Mouse (Mus musculus) limb, embryonic 12.5 days (tissue): ENCODE results near the gene Tgfb1i1. TPM values are rescaled to one million over a fixed set of nuclear protein-coding genes. Genes with fewer than 3 reads are reported as not detected.

ENCODE experiments used
- ATAC-seq: fragments of 200-750 bp; cut with Nextera tagmentation; 2 replicates; pipeline ENCODE4 v1.8.0; 2017; ENCODE audit warnings: low read depth, moderate TSS enrichment; ENCODE audit not compliant: insufficient number of reproducible peaks, insufficient read depth, low FRiP score, low TSS enrichment
- H3K27ac ChIP-seq: fragments of 300-500 bp; sonication (generic); 2 replicates; pipeline ENCODE4 v1.5.1; 2016; ENCODE audit warnings: mild to moderate bottlenecking, moderate library complexity
- H3K27me3 ChIP-seq: fragments of 300-500 bp; sonication (generic); 2 replicates; pipeline ENCODE4 v1.6.1; 2016; ENCODE audit warnings: mild to moderate bottlenecking, moderate library complexity
- H3K36me3 ChIP-seq: fragments of 300-500 bp; sonication (generic); 2 replicates; pipeline ENCODE4 v1.6.1; 2016; ENCODE audit warnings: mild to moderate bottlenecking, moderate library complexity
- H3K4me1 ChIP-seq: fragments of 300-500 bp; sonication (generic); replicated peaks from 2 replicates; pipeline ENCODE4 v1.6.1; 2016
- H3K4me2 ChIP-seq: fragments of 300-500 bp; sonication (generic); 2 replicates; pipeline ENCODE4 v1.6.1; 2016; ENCODE audit warnings: mild to moderate bottlenecking, moderate library complexity
- H3K4me3 ChIP-seq: fragments of 300-500 bp; sonication (generic); replicated peaks from 2 replicates; pipeline ENCODE4 v1.5.1; 2016; ENCODE audit warnings: mild to moderate bottlenecking
- H3K9ac ChIP-seq: fragments of 300-500 bp; sonication (generic); replicated peaks from 2 replicates; pipeline ENCODE4 v1.6.1; 2016; ENCODE audit warnings: mild to moderate bottlenecking, moderate library complexity
- H3K9me3 ChIP-seq: fragments of 300-500 bp; sonication (generic); 2 replicates; pipeline ENCODE4 v1.6.1; 2016; ENCODE audit warnings: mild to moderate bottlenecking, moderate library complexity
- WGBS: fragments of 180-500 bp; shearing (Covaris S2); methylation state at CpG from one replicate; pipeline ENCODE4 v1.1.7; 2016; 5-methylcytosine and 5-hydroxymethylcytosine counted together
- polyA plus RNA-seq: library from polyadenylated mRNA; unstranded; fragments of >200 nt; fragmentation: Nextera tagmentation; extraction: Ambion mirVana; gene quantifications from 2 replicates; pipeline ENCODE4 v1.2.1, GENCODE M21; 2016

Tgfb1i1 gene
- polyA plus RNA-seq, 1 experiment from 2014 or later: 22.3 TPM

DNA sequence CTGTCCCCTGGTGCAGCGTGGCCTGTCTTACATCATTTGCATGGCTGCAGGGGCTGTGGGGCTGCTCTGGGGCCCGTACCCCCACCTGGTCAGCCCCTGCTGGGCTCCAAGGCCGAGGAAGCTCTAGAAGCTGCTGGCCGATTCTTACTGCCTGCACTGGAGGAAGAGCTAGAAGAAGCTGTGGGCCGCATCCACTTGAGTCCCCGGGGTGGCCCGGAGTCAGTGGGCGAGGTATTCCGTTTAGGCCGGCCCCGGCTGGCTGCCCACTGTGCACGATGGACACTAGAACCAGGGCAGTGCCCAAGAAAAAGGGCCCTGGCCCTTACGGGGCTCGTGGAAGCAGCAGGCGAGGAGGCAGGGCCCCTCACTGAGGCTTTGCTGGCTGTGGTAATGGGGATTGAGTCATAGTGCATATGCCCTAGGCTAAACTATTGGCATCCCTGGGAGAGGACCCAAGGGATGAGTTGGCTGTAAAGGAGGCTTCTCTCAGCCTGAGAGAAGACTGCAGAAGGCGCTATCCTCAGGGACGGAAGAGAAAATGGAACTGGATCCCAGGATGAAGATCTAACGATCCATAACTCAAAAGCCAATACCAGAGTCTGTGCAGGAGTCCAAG, 2.1 kb upstream of the Tgfb1i1 start:
- 91% methylated on average over 18 of the region's 18 CpGs for WGBS
- H3K4me1 ChIP-seq: peaks cover 16% of the 10 kb centered on the region
- H3K27ac ChIP-seq: no peak overlapping the region
- H3K4me3 ChIP-seq: no peak overlapping the region
- H3K36me3 ChIP-seq: peaks cover 58% of the 10 kb centered on the region
- H3K27me3 ChIP-seq: peaks cover 10% of the 10 kb centered on the region; the same call in 1 of the 2 replicates
- no peaks in the 10 kb centered on the region for H3K9me3 ChIP-seq
- H3K4me2 ChIP-seq: no peak overlapping the region
- no peak overlapping the region for H3K9ac ChIP-seq
- ATAC-seq: no peak

DNA sequence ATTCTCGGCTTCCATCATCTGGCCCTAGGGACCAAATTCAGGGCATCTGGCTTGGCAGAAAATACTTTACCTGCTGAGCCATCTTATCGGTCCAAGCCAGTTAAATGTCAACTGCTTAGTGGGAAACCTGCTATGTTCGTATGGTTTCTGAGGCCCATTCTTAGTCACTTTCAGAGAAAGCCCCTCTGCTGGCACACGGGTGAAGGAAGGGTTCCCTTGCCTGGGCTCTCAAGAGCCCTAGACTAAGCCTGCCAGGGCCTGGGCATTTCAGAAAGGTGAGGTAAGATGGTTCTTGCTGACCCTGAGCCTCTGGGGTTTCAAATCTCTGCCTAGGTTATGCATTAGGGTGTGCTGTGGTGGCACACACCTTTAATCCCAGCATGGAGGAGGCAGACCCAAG, 1.1 kb upstream of the Tgfb1i1 start:
- WGBS: 92% methylated on average over 4 of the region's 4 CpGs
- Histone ChIP-seq H3K9me3 (no peaks in the 10 kb centered on the region), H3K4me3 (no peak overlapping the region), H3K36me3 (peaks cover 48% of the 10 kb centered on the region), H3K4me1 (peaks cover 13% of the 10 kb centered on the region), H3K27ac (no peak overlapping the region), H3K27me3 (peaks cover 10% of the 10 kb centered on the region; the same call in 1 of the 2 replicates), H3K4me2 (no peak overlapping the region), H3K9ac (no peak overlapping the region)
- no peak for ATAC-seq

DNA sequence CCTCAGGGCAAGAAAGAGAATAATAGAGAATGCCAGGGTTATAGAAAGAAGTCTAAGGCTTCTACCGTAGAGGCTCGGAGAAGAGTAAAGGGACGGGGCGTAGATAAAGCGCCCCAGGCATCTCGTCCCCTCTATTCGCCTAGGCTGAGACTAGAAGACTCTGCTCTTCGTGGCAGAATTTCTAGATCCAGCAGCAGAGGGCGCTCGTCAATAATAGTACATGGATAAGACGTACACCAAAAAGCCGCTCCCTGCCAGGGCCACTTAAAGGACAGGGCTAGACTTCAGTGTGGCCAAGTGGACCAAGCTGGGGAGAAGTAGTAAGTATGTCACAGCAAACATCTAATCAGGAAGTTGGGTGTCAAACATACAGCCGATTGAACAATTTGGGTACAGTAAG, 831 bp downstream of the Tgfb1i1 start:
- WGBS: 1% methylated on average over 13 of the region's 13 CpGs
- H3K36me3 ChIP-seq: peaks cover 29% of the 10 kb centered on the region
- peak; percentile 54; the same call in 1 of the 2 replicates for ATAC-seq
- H3K4me1 ChIP-seq: peaks cover 22% of the 10 kb centered on the region
- H3K27me3 ChIP-seq: peaks cover 10% of the 10 kb centered on the region; the same call in 1 of the 2 replicates
- peak overlapping the region; percentile 47 for H3K4me3 ChIP-seq
- no peaks in the 10 kb centered on the region for H3K9me3 ChIP-seq
- H3K27ac ChIP-seq: peak overlapping the region; percentile 81
- peak overlapping the region; percentile 57 for H3K9ac ChIP-seq
- H3K4me2 ChIP-seq: peak overlapping the region; percentile 68

DNA sequence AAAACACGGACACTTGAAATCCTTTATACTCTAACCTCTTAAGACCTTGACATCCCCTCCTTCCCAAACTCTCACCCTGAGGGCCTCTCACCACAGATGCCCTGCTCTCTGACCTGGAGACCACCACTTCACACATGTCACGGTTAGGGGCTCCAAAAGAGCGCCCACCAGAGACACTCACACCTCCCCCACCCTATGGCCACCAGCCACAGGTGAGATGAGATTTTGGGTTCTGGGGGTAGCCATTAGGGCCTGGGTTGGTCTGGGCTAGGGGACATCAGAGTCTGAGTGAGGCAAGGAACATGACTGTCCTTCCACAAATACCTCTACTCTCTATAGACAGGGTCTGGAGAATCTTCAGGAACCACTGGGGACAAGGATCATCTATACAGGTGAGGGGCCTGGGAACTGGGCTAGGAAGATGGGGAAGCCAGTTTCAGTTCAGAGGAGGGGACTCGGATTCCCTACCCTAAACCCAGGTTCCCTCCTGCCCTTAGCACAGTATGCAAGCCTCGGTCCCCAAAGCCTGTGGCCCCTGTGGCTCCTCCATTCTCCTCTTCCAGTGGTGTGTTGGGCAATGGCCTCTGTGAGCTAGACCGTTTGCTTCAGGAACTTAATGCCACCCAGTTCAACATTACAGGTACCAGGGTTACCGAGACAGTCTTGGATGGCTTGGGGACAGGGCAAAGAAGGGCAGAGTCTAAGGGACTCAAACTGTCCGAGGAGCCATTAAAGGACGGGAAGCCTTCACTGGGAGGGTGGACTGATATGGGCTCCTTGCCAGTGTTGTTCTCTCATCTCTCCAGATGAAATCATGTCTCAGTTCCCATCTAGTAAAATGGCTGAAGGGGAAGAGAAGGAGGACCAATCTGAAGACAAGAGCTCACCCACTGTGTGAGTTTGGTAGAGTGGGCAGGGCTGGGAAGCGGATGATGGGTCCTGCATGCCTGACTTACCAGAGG, 1.8 kb downstream of the Tgfb1i1 start:
- Histone ChIP-seq H3K27me3 (peaks cover 10% of the 10 kb centered on the region; the same call in 1 of the 2 replicates), H3K4me2 (peak overlapping the region; percentile 68), H3K4me3 (peak overlapping the region; percentile 47), H3K27ac (no peak overlapping the region), H3K9ac (no peak overlapping the region), H3K36me3 (peaks cover 20% of the 10 kb centered on the region), H3K4me1 (peaks cover 26% of the 10 kb centered on the region), H3K9me3 (no peaks in the 10 kb centered on the region)
- ATAC-seq: no peak
- WGBS: 82% methylated on average over 10 of the region's 10 CpGs

DNA sequence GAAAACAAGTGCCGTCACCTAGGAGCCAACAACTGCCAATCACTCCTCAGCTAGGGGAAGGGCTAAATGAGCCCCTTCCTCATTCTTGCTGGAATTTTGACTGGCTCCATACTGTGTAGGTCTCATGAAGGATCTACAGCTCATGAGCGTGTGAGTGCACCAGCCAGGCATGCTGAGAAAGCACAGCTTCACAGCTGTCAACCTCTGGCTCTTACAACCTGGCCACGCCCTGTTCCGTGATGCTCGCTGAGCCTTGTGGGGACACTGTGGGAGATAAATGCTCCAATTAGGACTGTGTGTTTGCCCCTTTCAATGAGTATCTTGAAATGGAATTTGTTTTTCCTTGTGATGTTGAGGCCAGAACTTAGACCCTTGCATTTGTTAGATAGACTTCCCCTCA, 3.4 kb downstream of the Tgfb1i1 start:
- Histone ChIP-seq H3K9me3 (no peaks in the 10 kb centered on the region), H3K27ac (no peak overlapping the region), H3K9ac (no peak overlapping the region), H3K36me3 (peaks cover 8% of the 10 kb centered on the region; the same call in 1 of the 2 replicates), H3K4me2 (no peak overlapping the region), H3K4me1 (peaks cover 26% of the 10 kb centered on the region), H3K27me3 (peaks cover 10% of the 10 kb centered on the region; the same call in 1 of the 2 replicates), H3K4me3 (no peak overlapping the region)
- no peak for ATAC-seq
- 89% methylated on average over 5 of the region's 5 CpGs for WGBS

DNA sequence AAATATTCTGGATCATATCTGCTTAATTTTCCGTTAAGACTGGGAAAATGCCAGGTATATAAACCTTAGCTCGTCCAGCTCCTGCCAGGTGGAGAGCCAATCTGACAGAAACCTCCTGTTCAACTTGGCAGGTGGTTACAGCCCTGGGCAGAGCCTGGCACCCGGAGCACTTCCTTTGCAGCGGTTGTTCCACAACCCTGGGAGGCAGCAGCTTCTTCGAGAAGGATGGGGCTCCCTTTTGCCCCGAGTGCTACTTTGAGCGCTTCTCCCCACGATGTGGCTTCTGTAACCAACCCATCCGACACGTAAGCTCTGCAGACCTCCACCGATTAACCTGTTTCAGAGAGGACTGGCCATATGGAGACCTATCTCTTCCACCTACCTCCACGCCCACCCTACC, 5.3 kb downstream of the Tgfb1i1 start:
- H3K27ac ChIP-seq: no peak overlapping the region

DNA sequence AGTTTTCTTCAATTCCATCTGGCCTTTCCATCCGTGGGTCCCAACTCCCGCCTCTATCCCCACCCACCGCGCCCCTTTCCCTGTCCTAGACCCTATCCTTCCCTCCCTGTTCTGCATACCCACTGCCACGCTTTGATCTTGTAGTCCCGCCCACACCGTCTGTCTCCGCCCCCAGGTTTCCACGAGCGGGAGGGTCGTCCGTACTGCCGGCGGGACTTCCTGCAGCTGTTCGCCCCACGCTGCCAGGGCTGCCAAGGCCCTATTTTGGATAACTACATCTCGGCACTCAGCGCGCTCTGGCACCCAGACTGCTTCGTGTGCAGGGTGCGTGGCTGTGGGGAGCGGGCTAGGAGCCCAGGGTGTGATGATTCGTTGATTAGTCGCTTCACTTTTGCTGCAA, 6.0 kb downstream of the Tgfb1i1 start:
- 0 out of 2 replicates have a peak overlapping the region, but pooled peaks have one; percentile 23 for H3K27ac ChIP-seq
- peak overlapping the region; percentile 62 for H3K4me2 ChIP-seq
- H3K4me3 ChIP-seq: peak overlapping the region; percentile 35
- peak overlapping the region; percentile 48 for H3K9ac ChIP-seq
- H3K9me3 ChIP-seq: no peaks in the 10 kb centered on the region
- 7% methylated on average over 24 of the region's 24 CpGs for WGBS
- peaks cover 10% of the 10 kb centered on the region for H3K27me3 ChIP-seq
- peaks cover 5% of the 10 kb centered on the region; the same call in 1 of the 2 replicates for H3K36me3 ChIP-seq
- no peak for ATAC-seq
- peaks cover 14% of the 10 kb centered on the region for H3K4me1 ChIP-seq

More for the DNA sequence above, 5.3 kb downstream of the Tgfb1i1 start:
- H3K4me1 ChIP-seq: peaks cover 14% of the 10 kb centered on the region
- H3K4me2 ChIP-seq: peak overlapping the region; percentile 62
- H3K9ac ChIP-seq: peak overlapping the region; percentile 48
- no peaks in the 10 kb centered on the region for H3K9me3 ChIP-seq
- no peak for ATAC-seq
- peaks cover 5% of the 10 kb centered on the region; the same call in 1 of the 2 replicates for H3K36me3 ChIP-seq
- H3K27me3 ChIP-seq: peaks cover 10% of the 10 kb centered on the region
- H3K4me3 ChIP-seq: peak overlapping the region; percentile 35
- WGBS: 48% methylated on average over 12 of the region's 12 CpGs

DNA sequence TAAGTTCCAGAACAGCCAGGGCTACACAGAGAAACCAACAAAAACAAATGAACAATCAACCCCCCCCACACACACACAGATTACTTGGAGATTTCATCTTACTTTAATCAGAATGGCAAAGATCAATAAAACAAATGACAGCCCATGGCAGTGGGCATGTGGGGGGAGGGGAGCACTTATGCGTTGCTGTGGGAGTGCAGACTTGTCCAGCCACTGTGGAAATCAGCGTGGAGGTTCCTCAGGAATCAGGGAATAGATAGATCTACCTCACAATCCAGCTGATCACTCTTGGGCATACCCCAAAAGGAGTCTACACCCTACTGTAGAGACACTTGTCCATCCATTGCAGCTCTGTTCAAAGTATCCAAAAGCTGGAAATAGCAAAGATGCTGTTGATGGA, 8.4 kb downstream of the Tgfb1i1 start:
- Histone ChIP-seq H3K4me3 (no peak overlapping the region), H3K4me2 (no peak overlapping the region), H3K9ac (no peak overlapping the region), H3K27me3 (no peaks in the 10 kb centered on the region; the same call in 1 of the 2 replicates), H3K36me3 (no peaks in the 10 kb centered on the region), H3K9me3 (no peaks in the 10 kb centered on the region), H3K27ac (no peak overlapping the region), H3K4me1 (peaks cover 13% of the 10 kb centered on the region)
- ATAC-seq: no peak
- 65% methylated on average over 2 of the region's 2 CpGs for WGBS

DNA sequence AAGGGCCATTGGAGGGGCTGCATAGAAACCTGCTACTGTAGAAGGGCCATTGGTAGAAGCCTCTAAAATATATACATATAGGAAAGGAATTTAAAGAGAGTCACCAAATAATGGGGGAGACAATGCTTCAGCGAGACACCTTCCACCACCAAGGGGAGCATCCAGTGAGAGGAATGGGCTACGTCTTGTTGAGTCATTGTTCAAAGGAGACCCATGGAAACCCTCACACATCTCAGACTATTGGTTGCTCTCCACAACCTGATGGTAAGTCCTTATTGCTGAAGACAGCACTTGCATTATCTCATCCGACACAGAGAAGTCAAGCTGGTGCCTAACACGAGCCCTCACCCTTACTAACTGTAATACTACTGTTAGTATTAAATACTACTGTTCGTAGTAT, 9.1 kb downstream of the Tgfb1i1 start:
- Histone ChIP-seq H3K27ac (no peak overlapping the region), H3K9ac (no peak overlapping the region), H3K9me3 (no peaks in the 10 kb centered on the region), H3K36me3 (no peaks in the 10 kb centered on the region), H3K4me1 (peaks cover 13% of the 10 kb centered on the region), H3K27me3 (no peaks in the 10 kb centered on the region; the same call in 1 of the 2 replicates), H3K4me2 (no peak overlapping the region), H3K4me3 (no peak overlapping the region)
- WGBS: 86% methylated on average over 5 of the region's 5 CpGs
- ATAC-seq: no peak

DNA sequence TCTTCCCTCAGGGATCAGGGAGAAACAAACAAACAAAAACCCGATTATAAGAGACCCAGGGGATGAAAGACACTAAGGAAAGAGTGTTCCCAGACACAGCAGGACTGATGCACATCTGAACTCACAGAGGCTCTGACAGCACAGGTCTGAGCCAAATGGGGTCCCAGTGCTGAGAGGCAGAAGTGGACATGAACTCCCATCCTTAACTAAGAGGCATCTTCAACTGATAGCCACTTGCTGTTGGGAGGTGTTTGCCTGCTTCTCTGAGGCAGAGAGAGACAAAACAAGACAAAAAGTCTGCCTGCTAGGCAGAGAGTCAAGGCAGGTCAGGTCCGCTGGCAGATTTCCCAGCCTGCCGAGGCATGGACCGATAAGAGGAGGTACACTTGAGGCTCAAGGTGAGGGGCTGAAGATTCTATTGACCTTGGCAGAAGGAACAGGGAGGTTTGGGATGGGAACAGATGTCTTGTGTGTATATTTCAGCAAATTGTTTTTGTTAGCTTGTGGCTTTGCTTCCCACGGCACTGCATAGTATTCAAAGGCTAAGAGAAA, 10.2 kb downstream of the Tgfb1i1 start:
- peaks cover 10% of the 10 kb centered on the region for H3K4me1 ChIP-seq
- no peak for ATAC-seq
- no peak overlapping the region for H3K9ac ChIP-seq
- H3K9me3 ChIP-seq: no peaks in the 10 kb centered on the region
- no peak overlapping the region for H3K4me2 ChIP-seq
- no peak overlapping the region for H3K4me3 ChIP-seq
- no peaks in the 10 kb centered on the region for H3K36me3 ChIP-seq
- no peaks in the 10 kb centered on the region; the same call in 1 of the 2 replicates for H3K27me3 ChIP-seq
- WGBS: 65% methylated on average over 5 of the region's 5 CpGs
- H3K27ac ChIP-seq: no peak overlapping the region

DNA sequence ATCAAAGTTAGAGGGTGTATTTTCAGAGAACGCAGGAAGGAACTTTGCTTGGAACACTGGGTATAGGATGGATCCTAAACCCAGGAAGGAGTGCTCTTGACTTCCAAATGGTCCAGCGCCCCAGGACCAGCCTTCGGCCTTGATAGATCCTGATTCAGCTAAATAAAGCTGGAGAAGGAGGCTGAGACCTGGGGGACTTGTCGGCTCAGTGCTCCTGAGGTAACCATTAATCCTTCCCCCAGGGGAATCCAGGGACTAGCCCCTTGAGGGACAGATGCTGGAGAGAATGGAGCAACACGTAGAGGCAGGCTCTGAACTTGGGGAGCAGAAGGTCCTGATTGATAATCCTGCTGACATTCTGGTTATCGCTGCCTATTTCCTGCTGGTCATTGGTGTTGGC, 18.8 kb downstream of the Tgfb1i1 start, which contains the start of gene Slc5a2:
Gene Slc5a2 (plus strand): TSS at position 247 of the 400 bp plus-strand sequence.
- 85% methylated on average over 6 of the region's 6 CpGs for WGBS
- Histone ChIP-seq H3K4me2 (no peak within 1 kb of the TSS), H3K9me3 (no peaks in the 10 kb centered on the region), H3K27me3 (no peaks in the 10 kb centered on the region; the same call in 1 of the 2 replicates), H3K27ac (no peak within 1 kb of the TSS), H3K4me1 (no peaks in the 10 kb centered on the region), H3K36me3 (peaks cover 4% of the 10 kb centered on the region; the same call in 1 of the 2 replicates), H3K9ac (no peak within 1 kb of the TSS), H3K4me3 (no peak within 1 kb of the TSS)
- no peak for ATAC-seq
